Mouse (Mus musculus): ENCODE measurements at regions not wholly inside any gene's neighbourhood (a gene's known extent, or its start where the extent isn't known, plus 50 kb on each side); places are given as distances from the start of the nearest gene placed in this dataset.

- no peaks in the 10 kb centered on the region; the same call in 1 of the 2 replicates for H3K27me3 ChIP-seq (ENCODE audit: control insufficient read depth, insufficient read depth, low read length, poor library complexity, severe bottlenecking)
Measured at GRCm38 (mm10) chr3:115818734-115819133, 68.9 kb upstream of the Dph5 start.

GRCm38 (mm10) chr3:115819401-115820138 lies 68.1 kb upstream of the Dph5 start:
- Histone ChIP-seq H3K36me3 (ENCODE audit: control insufficient read depth, insufficient read depth, low read length, poor library complexity, severe bottlenecking) (no peaks in the 10 kb centered on the region), H3K27me3 (ENCODE audit: control insufficient read depth, insufficient read depth, low read length, poor library complexity, severe bottlenecking) (no peaks in the 10 kb centered on the region; the same call in 1 of the 2 replicates), H3K4me1 (ENCODE audit: control insufficient read depth, insufficient read depth, low read length) (no peaks in the 10 kb centered on the region), H3K9me3 (replicated peaks; ENCODE audit: control insufficient read depth, insufficient read depth, low read length, poor library complexity, severe bottlenecking) (no peaks in the 10 kb centered on the region), H3K27ac (ENCODE audit: insufficient read depth, low read length) (no peak overlapping the region), H3K9ac (ENCODE audit: low read depth, poor library complexity, severe bottlenecking) (no peak overlapping the region), H3K4me3 (ENCODE audit: low read depth, low read length) (no peak overlapping the region)
- no peak for TF ChIP-seq EP300 (IDR thresholded peaks at IDR 0.05; ENCODE audit: insufficient read depth, low read depth, low read length)
- TF ChIP-seq POLR2A (IDR thresholded peaks at IDR 0.05; ENCODE audit: insufficient read depth, low read length) = no peak
- TF ChIP-seq CTCF (IDR thresholded peaks at IDR 0.05; ENCODE audit: low read depth, low read length) = no peak

More at GRCm38 (mm10) chr3:115818734-115819133, 68.9 kb upstream of the Dph5 start:
- no peaks in the 10 kb centered on the region for H3K4me1 ChIP-seq (ENCODE audit: control insufficient read depth, insufficient read depth, low read length)
- TF ChIP-seq POLR2A (IDR thresholded peaks at IDR 0.05; ENCODE audit: insufficient read depth, low read length) = no peak
- TF ChIP-seq CTCF (IDR thresholded peaks at IDR 0.05; ENCODE audit: low read depth, low read length) = no peak
- TF ChIP-seq EP300 (IDR thresholded peaks at IDR 0.05; ENCODE audit: insufficient read depth, low read depth, low read length) = no peak
- H3K36me3 ChIP-seq (ENCODE audit: control insufficient read depth, insufficient read depth, low read length, poor library complexity, severe bottlenecking) = no peaks in the 10 kb centered on the region
- no peak overlapping the region for H3K4me3 ChIP-seq (ENCODE audit: low read depth, low read length)
- H3K9me3 ChIP-seq (replicated peaks; ENCODE audit: control insufficient read depth, insufficient read depth, low read length, poor library complexity, severe bottlenecking) = no peaks in the 10 kb centered on the region
- H3K9ac ChIP-seq (ENCODE audit: low read depth, poor library complexity, severe bottlenecking) = no peak overlapping the region
- no peak overlapping the region for H3K27ac ChIP-seq (ENCODE audit: insufficient read depth, low read length)

- H3K27me3 ChIP-seq (ENCODE audit: control insufficient read depth, insufficient read depth, low read length, poor library complexity, severe bottlenecking) = no peaks in the 10 kb centered on the region; the same call in 1 of the 2 replicates
- H3K4me3 ChIP-seq (ENCODE audit: low read depth, low read length) = no peak overlapping the region
- H3K27ac ChIP-seq (ENCODE audit: insufficient read depth, low read length) = no peak overlapping the region
- H3K9ac ChIP-seq (ENCODE audit: low read depth, poor library complexity, severe bottlenecking) = no peak overlapping the region
- TF ChIP-seq EP300 (IDR thresholded peaks at IDR 0.05; ENCODE audit: insufficient read depth, low read depth, low read length) (no peak), CTCF (IDR thresholded peaks at IDR 0.05; ENCODE audit: low read depth, low read length) (no peak), POLR2A (IDR thresholded peaks at IDR 0.05; ENCODE audit: insufficient read depth, low read length) (no peak)
- no peaks in the 10 kb centered on the region for H3K9me3 ChIP-seq (replicated peaks; ENCODE audit: control insufficient read depth, insufficient read depth, low read length, poor library complexity, severe bottlenecking)
- no peaks in the 10 kb centered on the region for H3K4me1 ChIP-seq (ENCODE audit: control insufficient read depth, insufficient read depth, low read length)
- no peaks in the 10 kb centered on the region for H3K36me3 ChIP-seq (ENCODE audit: control insufficient read depth, insufficient read depth, low read length, poor library complexity, severe bottlenecking)
Measured at GRCm38 (mm10) chr3:115820139-115820481, 67.5 kb upstream of the Dph5 start.

- Histone ChIP-seq H3K4me1 (ENCODE audit: control insufficient read depth, insufficient read depth, low read length) (no peaks in the 10 kb centered on the region), H3K4me3 (ENCODE audit: low read depth, low read length) (no peak overlapping the region), H3K36me3 (ENCODE audit: control insufficient read depth, insufficient read depth, low read length, poor library complexity, severe bottlenecking) (no peaks in the 10 kb centered on the region), H3K27ac (ENCODE audit: insufficient read depth, low read length) (no peak overlapping the region), H3K9me3 (replicated peaks; ENCODE audit: control insufficient read depth, insufficient read depth, low read length, poor library complexity, severe bottlenecking) (no peaks in the 10 kb centered on the region), H3K9ac (ENCODE audit: low read depth, poor library complexity, severe bottlenecking) (no peak overlapping the region), H3K27me3 (ENCODE audit: control insufficient read depth, insufficient read depth, low read length, poor library complexity, severe bottlenecking) (no peaks in the 10 kb centered on the region; the same call in 1 of the 2 replicates)
- no peak for TF ChIP-seq CTCF (IDR thresholded peaks at IDR 0.05; ENCODE audit: low read depth, low read length)
- no peak for TF ChIP-seq POLR2A (IDR thresholded peaks at IDR 0.05; ENCODE audit: insufficient read depth, low read length)
- TF ChIP-seq EP300 (IDR thresholded peaks at IDR 0.05; ENCODE audit: insufficient read depth, low read depth, low read length) = no peak
Measured at GRCm38 (mm10) chr3:115821627-115822026, 66.0 kb upstream of the Dph5 start.

DNA sequence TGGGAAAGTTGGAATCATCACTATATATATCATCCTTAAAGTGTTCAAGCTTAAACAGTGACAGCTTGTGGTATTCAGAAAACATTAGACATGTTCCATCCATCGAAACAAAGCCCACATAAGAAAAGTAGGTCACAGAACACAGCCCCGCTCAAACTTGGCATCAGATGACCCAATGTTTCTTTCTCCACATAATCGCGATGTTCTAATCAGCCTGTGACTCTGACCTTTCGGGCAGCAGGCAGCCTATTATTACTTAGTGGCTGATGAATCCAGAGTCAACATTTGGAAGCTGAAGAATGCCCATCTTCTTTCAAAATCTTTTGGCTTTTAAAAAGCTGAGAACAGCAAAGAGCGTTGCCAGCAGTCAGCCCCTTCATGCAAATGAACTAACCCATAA lies 65.1 kb upstream of the Dph5 start:
- Histone ChIP-seq H3K27ac (ENCODE audit: insufficient read depth, low read length) (no peak overlapping the region), H3K4me1 (ENCODE audit: control insufficient read depth, insufficient read depth, low read length) (no peaks in the 10 kb centered on the region), H3K9ac (ENCODE audit: low read depth, poor library complexity, severe bottlenecking) (no peak overlapping the region), H3K4me3 (ENCODE audit: low read depth, low read length) (no peak overlapping the region), H3K9me3 (replicated peaks; ENCODE audit: control insufficient read depth, insufficient read depth, low read length, poor library complexity, severe bottlenecking) (no peaks in the 10 kb centered on the region), H3K27me3 (ENCODE audit: control insufficient read depth, insufficient read depth, low read length, poor library complexity, severe bottlenecking) (no peaks in the 10 kb centered on the region; the same call in 1 of the 2 replicates), H3K36me3 (ENCODE audit: control insufficient read depth, insufficient read depth, low read length, poor library complexity, severe bottlenecking) (no peaks in the 10 kb centered on the region)
- no peak for TF ChIP-seq EP300 (IDR thresholded peaks at IDR 0.05; ENCODE audit: insufficient read depth, low read depth, low read length)
- no peak for TF ChIP-seq CTCF (IDR thresholded peaks at IDR 0.05; ENCODE audit: low read depth, low read length)
- no peak for TF ChIP-seq POLR2A (IDR thresholded peaks at IDR 0.05; ENCODE audit: insufficient read depth, low read length)

DNA sequence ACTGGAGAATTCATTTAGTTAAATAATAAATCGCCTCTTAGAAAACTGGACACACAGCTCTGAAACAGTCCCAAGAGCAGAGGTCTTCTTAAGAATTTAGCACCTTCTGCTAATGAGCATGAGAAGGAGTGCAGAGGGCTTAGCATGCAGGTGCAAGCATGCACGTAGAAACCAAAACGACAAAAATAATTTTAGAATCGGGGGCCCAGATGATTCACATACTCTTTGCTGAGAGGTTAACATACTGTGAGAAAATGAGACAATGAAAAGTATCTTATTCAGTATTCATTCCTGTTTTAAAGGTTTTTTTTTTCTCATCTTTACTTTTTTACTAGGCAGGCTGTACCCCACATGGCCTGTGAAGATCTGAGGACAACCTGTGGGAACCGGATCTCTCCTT lies 63.9 kb upstream of the Dph5 start:
- no peak for TF ChIP-seq CTCF (IDR thresholded peaks at IDR 0.05; ENCODE audit: low read depth, low read length)
- TF ChIP-seq EP300 (IDR thresholded peaks at IDR 0.05; ENCODE audit: insufficient read depth, low read depth, low read length) = no peak
- no peak for TF ChIP-seq POLR2A (IDR thresholded peaks at IDR 0.05; ENCODE audit: insufficient read depth, low read length)
- no peaks in the 10 kb centered on the region for H3K9me3 ChIP-seq (replicated peaks; ENCODE audit: control insufficient read depth, insufficient read depth, low read length, poor library complexity, severe bottlenecking)
- H3K4me3 ChIP-seq (ENCODE audit: low read depth, low read length) = no peak overlapping the region
- H3K27ac ChIP-seq (ENCODE audit: insufficient read depth, low read length) = no peak overlapping the region
- H3K4me1 ChIP-seq (ENCODE audit: control insufficient read depth, insufficient read depth, low read length) = no peaks in the 10 kb centered on the region
- H3K9ac ChIP-seq (ENCODE audit: low read depth, poor library complexity, severe bottlenecking) = no peak overlapping the region
- no peaks in the 10 kb centered on the region for H3K36me3 ChIP-seq (ENCODE audit: control insufficient read depth, insufficient read depth, low read length, poor library complexity, severe bottlenecking)
- no peaks in the 10 kb centered on the region; the same call in 1 of the 2 replicates for H3K27me3 ChIP-seq (ENCODE audit: control insufficient read depth, insufficient read depth, low read length, poor library complexity, severe bottlenecking)
